Mouse (Mus musculus) liver, embryonic 14.5 days (tissue): ENCODE measurements at regions not wholly inside any gene's neighbourhood (a gene's known extent, or its start where the extent isn't known, plus 50 kb on each side); places are given as distances from the start of the nearest gene placed in this dataset.

Experiments
- CTCF ChIP-seq: IDR thresholded peaks from 2 replicates; pipeline ENCODE4 v1.5.1; 2016; ENCODE audit warnings: antibody characterized with exemption, low read depth, control low read depth
- EP300 ChIP-seq: IDR thresholded peaks from 2 replicates; pipeline ENCODE4 v1.6.1; 2016; ENCODE audit warnings: antibody characterized with exemption, low read depth

DNA sequence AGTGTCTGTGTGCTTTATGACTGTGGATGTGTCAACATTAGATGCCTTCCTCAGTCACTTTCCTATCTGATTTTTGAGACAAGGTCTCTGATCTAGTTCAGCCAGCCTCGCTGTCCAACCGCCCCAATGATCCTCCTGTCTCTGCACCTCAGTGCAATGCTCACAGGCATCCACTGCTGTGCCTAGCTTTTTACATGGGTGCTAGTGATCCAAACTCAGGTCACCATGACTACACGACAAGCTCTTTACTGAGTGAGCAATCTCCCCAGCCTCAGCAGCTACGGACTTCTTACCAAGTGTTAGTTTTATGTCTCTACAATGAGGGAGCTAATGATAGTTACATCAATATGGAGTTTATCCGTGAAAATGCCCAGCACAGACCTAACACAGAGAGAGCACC is 77.1 kb upstream of the Ctnnb1 start:
- no peak for TF ChIP-seq CTCF
- no peak for TF ChIP-seq EP300
